ENCODE assay signal across 8 mouse cellular contexts in the genomic region with DNA sequence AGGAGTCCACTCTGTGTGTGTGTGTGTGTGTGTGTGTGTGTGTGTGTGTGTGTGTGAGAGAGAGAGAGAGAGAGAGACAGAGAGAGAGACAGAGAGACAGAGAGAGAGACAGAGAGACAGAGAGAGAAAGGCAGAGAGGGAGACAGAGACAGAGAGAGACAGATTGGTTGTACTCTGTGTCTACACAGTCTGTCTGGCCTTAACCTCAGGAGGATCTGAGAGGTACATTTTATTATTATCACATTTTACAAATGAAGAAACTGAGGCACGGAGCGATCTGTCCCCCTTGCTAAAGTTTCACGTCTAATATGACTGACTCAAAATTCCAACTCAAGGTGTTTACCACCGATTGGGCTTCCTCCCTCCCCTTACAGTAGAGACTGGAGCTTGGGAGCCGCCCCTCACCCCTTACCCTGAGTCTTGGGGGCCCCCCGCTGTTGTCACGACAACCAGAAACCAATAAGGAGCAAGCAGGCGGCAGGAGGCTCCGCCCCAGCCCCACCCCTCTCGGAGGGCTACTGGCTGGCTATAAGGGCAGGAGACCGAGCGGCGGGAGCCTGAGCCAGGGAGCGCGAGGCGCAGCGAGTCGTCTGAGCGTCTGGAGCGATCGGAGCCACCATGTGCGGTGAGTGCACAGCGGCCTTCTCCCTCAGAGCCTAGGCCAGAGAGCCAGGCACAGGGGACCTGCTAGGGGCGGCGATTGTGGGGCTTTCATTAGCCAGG. TPM values are rescaled to one million over a fixed set of nuclear protein-coding genes. Genes with fewer than 3 reads are reported as not detected.
DNase-seq lines count a peak whose midpoint lies in the region; ATAC-seq lines count a peak whose summit lies in the region.

Gene Gfpt2 (plus strand): TSS at position 560 of the 723 bp plus-strand sequence.

- H3K4me2 ChIP-seq in hindbrain, embryonic 12.5 days (replicated peaks) = peak within 1 kb of the TSS; percentile 83
- peak within 1 kb of the TSS; percentile 98 for H3K4me2 ChIP-seq in lung, embryonic 16.5 days (ENCODE audit: low read depth, low read length)

- DNase-seq in R1 (ENCODE audit: low read depth, low spot score) = peak; percentile 94
- peak; percentile 59 to 75 for DNase-seq in cerebellum, postnatal 25 days
- DNase-seq in frontal cortex, postnatal 25 days (ENCODE audit: low spot score in 2 of 2) = peak; percentile 47 to 63
- DNase-seq in layer of hippocampus, postnatal 10 days (ENCODE audit: low spot score in 2 of 2) = peak; percentile 71 to 83
- DNase-seq in retina, embryonic 14.5 days (ENCODE audit: low spot score) = peak; percentile 90
- peak; percentile 79 for DNase-seq in urinary bladder, postnatal 14 days (ENCODE audit: low spot score)

- WGBS in hindbrain, embryonic 12.5 days = 0% methylated on average over 25 of the region's 25 CpGs
- WGBS in lung, embryonic 16.5 days = under 1% methylated on average over 25 of the region's 25 CpGs

- H3K9me3 ChIP-seq in hindbrain, embryonic 12.5 days (replicated peaks) = peaks cover 9% of the 10 kb centered on the region
- H3K9me3 ChIP-seq in lung, embryonic 16.5 days (ENCODE audit: control insufficient read depth, low read length) = no peaks in the 10 kb centered on the region; the same call in 1 of the 2 replicates

- peak within 1 kb of the TSS; percentile 54 for H3K4me3 ChIP-seq in hindbrain, embryonic 12.5 days
- H3K4me3 ChIP-seq in lung, embryonic 16.5 days (ENCODE audit: low read length) = peak within 1 kb of the TSS; percentile 62

- ATAC-seq in hindbrain, embryonic 12.5 days (ENCODE audit: low FRiP score) = peak; percentile 98
- ATAC-seq in lung, embryonic 16.5 days (ENCODE audit: low read depth) = peak; percentile 97

- no peaks in the 10 kb centered on the region for H3K36me3 ChIP-seq in hindbrain, embryonic 12.5 days
- no peaks in the 10 kb centered on the region for H3K36me3 ChIP-seq in lung, embryonic 16.5 days (ENCODE audit: control insufficient read depth, insufficient read depth, low read length)

- peaks cover 6% of the 10 kb centered on the region; the same call in 1 of the 2 replicates for H3K27me3 ChIP-seq in hindbrain, embryonic 12.5 days
- H3K27me3 ChIP-seq in lung, embryonic 16.5 days (ENCODE audit: control insufficient read depth, insufficient read depth, low read depth, low read length) = no peaks in the 10 kb centered on the region

- peaks cover 14% of the 10 kb centered on the region for H3K4me1 ChIP-seq in hindbrain, embryonic 12.5 days
- peaks cover 5% of the 10 kb centered on the region; the same call in 1 of the 2 replicates for H3K4me1 ChIP-seq in lung, embryonic 16.5 days (replicated peaks; ENCODE audit: control insufficient read depth, insufficient read depth, low read length)

- peak within 1 kb of the TSS; percentile 45; the same call in 1 of the 2 replicates for H3K27ac ChIP-seq in hindbrain, embryonic 12.5 days
- no peak within 1 kb of the TSS for H3K27ac ChIP-seq in lung, embryonic 16.5 days (ENCODE audit: low read length)

- H3K9ac ChIP-seq in hindbrain, embryonic 12.5 days = peak within 1 kb of the TSS; percentile 73
- H3K9ac ChIP-seq in lung, embryonic 16.5 days (ENCODE audit: low read length) = peak within 1 kb of the TSS; percentile 69

RNA-seq across cellular contexts. Expression of gene Gfpt2, which starts in this region (rescaled TPM):
- polyA plus RNA-seq in hindbrain, embryonic 12.5 days (2016; fragmentation: Nextera tagmentation; extraction: Ambion mirVana) = 20.2 and 22.5 TPM in 2 replicates
- total RNA-seq in layer of hippocampus, postnatal 10 days (2021) = 1 to 10 TPM; 6.1 to 6.7 TPM
- polyA plus RNA-seq in lung, embryonic 16.5 days (2015; fragmentation: Nextera tagmentation; extraction: Ambion mirVana) = 9.7 and 11.8 TPM in 2 replicates
